ENCODE assay signal across 11 mouse cellular contexts in the genomic region with DNA sequence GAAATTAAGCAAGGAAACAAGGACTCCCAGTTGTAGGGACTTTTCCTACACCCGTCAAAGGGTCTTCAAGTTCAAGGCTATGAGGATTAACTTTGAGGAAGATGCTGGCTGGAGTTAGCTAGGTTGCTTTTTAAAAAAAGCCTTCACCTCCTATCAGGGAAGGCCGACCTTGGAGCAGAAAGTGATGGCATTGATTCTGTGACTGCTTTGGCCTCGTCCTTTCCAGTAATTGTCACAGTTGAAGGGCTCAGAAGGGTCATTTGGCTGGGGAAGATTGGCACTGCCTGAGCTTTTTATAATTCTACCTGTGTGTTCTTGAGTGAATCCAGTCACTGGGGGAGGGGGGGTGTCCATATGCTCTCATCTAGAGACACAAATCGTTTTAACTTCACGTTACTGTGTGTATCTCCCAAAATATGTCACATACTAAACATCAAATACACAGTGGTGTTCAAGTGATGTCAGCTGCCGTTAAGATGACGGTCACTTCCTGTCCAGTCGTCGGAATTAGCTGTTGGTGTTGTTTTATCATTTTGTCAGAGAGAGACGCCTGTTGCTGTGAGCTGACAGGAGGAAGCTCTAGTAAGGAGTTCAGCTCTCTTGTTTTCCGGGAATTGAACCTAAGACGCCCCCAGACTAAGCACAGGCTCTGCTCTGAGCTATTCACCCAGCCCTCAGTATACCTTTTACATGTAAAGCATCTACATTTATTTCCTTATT. TPM values are rescaled to one million over a fixed set of nuclear protein-coding genes. Genes with fewer than 3 reads are reported as not detected.
DNase-seq lines count a peak whose midpoint lies in the region; ATAC-seq lines count a peak whose summit lies in the region.
"Had no signal": no experiment of that assay in that cellular context is flagged by ENCODE, and none has a peak within 500 bp of the region (broad histone marks: within the 10 kb centered on the region; RNA-seq: fewer than 3 reads in every experiment).

No protein-coding gene starts in this region.

- no peak for ATAC-seq in kidney, embryonic 14.5 days (ENCODE audit: low FRiP score, low TSS enrichment)
- ATAC-seq in embryonic facial prominence, embryonic 15.5 days (ENCODE audit: insufficient number of reproducible peaks, low FRiP score, low TSS enrichment, low read depth): no peak
- ATAC-seq in midbrain, embryonic 12.5 days (ENCODE audit: low FRiP score, low read depth): no peak

- DNase-seq in adrenal gland, adult (ENCODE audit: inconsistent age in 2 of 2, low spot score in 1 of 2): peak; percentile 59 to 87
- no peak for DNase-seq in adrenal gland, postnatal 25 days
- DNase-seq in kidney, postnatal 4 days: no peak
- DNase-seq in gastrocnemius, adult 18-20 months (ENCODE audit: low spot score): no peak
- no peak for DNase-seq in thymus, postnatal 25 days
- DNase-seq: embryo, embryonic 11 days; kidney, postnatal 10 days had no signal

- 43% methylated on average over 12 of the region's 12 CpGs for WGBS in kidney, embryonic 14.5 days
- 65% methylated on average over 12 of the region's 12 CpGs for WGBS in embryonic facial prominence, embryonic 15.5 days
- WGBS in midbrain, embryonic 12.5 days: 79% methylated on average over 12 of the region's 12 CpGs

- no peak overlapping the region for H3K4me3 ChIP-seq in kidney, embryonic 14.5 days (ENCODE audit: low read length)
- H3K4me3 ChIP-seq in embryonic facial prominence, embryonic 15.5 days (replicated peaks): no peak overlapping the region
- H3K4me3 ChIP-seq in midbrain, embryonic 12.5 days: no peak overlapping the region

- peaks cover 32% of the 10 kb centered on the region for H3K4me1 ChIP-seq in kidney, embryonic 14.5 days (ENCODE audit: control insufficient read depth, insufficient read depth, low read length)
- peaks cover 52% of the 10 kb centered on the region for H3K4me1 ChIP-seq in embryonic facial prominence, embryonic 15.5 days
- H3K4me1 ChIP-seq in midbrain, embryonic 12.5 days: peaks cover 47% of the 10 kb centered on the region

- H3K27me3 ChIP-seq in kidney, embryonic 14.5 days (ENCODE audit: control insufficient read depth, insufficient read depth, low read length): no peaks in the 10 kb centered on the region
- H3K27me3 ChIP-seq in embryonic facial prominence, embryonic 15.5 days: no peaks in the 10 kb centered on the region
- no peaks in the 10 kb centered on the region for H3K27me3 ChIP-seq in midbrain, embryonic 12.5 days

- no peak overlapping the region for H3K9ac ChIP-seq in kidney, embryonic 14.5 days (ENCODE audit: low read depth, low read length)
- H3K9ac ChIP-seq in embryonic facial prominence, embryonic 15.5 days: no peak overlapping the region
- H3K9ac ChIP-seq in midbrain, embryonic 12.5 days (replicated peaks): peak overlapping the region; percentile 2; the same call in 1 of the 2 replicates

- H3K36me3 ChIP-seq in kidney, embryonic 14.5 days (ENCODE audit: control insufficient read depth, insufficient read depth, low read length): no peaks in the 10 kb centered on the region
- H3K36me3 ChIP-seq in embryonic facial prominence, embryonic 15.5 days: no peaks in the 10 kb centered on the region
- no peaks in the 10 kb centered on the region for H3K36me3 ChIP-seq in midbrain, embryonic 12.5 days

- H3K4me2 ChIP-seq in kidney, embryonic 14.5 days (replicated peaks; ENCODE audit: low read depth, low read length): 0 out of 2 replicates have a peak overlapping the region, but pooled peaks have one; percentile 8
- H3K4me2 ChIP-seq in embryonic facial prominence, embryonic 15.5 days (replicated peaks): 0 out of 2 replicates have a peak overlapping the region, but pooled peaks have one; percentile 47
- H3K4me2 ChIP-seq in midbrain, embryonic 12.5 days (replicated peaks): peak overlapping the region; percentile 51; the same call in 1 of the 2 replicates

- no peak overlapping the region for H3K27ac ChIP-seq in kidney, embryonic 14.5 days (ENCODE audit: low read depth, low read length)
- no peak overlapping the region for H3K27ac ChIP-seq in embryonic facial prominence, embryonic 15.5 days (replicated peaks)
- H3K27ac ChIP-seq in midbrain, embryonic 12.5 days (replicated peaks): no peak overlapping the region

- no peaks in the 10 kb centered on the region for H3K9me3 ChIP-seq in kidney, embryonic 14.5 days (ENCODE audit: control insufficient read depth, low read length)
- no peaks in the 10 kb centered on the region for H3K9me3 ChIP-seq in embryonic facial prominence, embryonic 15.5 days (replicated peaks)
- H3K9me3 ChIP-seq in midbrain, embryonic 12.5 days: no peaks in the 10 kb centered on the region

RNA-seq across cellular contexts. Expression of a gene that starts 1.8 kb away (rescaled TPM):
- total RNA-seq in adrenal gland, postnatal 25 days (2021): 23.1 and 26.1 TPM in 2 replicates
- polyA plus RNA-seq in kidney, embryonic 14.5 days (2014; fragmentation: Nextera tagmentation; extraction: Ambion mirVana): 10.4 and 13.7 TPM in 2 replicates
- polyA plus RNA-seq in embryonic facial prominence, embryonic 15.5 days (2015; fragmentation: Nextera tagmentation; extraction: Ambion mirVana): 9.8 and 10.2 TPM in 2 replicates
- 9.3 and 10.0 TPM in 2 replicates for polyA plus RNA-seq in midbrain, embryonic 12.5 days (2016; fragmentation: Nextera tagmentation; extraction: Ambion mirVana)
- total RNA-seq in gastrocnemius, adult 18-20 months (2021): 1 to 10 TPM; 4.6 to 4.8 TPM

RNA-seq across cellular contexts. Expression of a gene that starts 3.5 kb away (rescaled TPM):
- 2.8 and 3.5 TPM in 2 replicates for total RNA-seq in adrenal gland, postnatal 25 days (2021)
- polyA plus RNA-seq in kidney, embryonic 14.5 days (2014; fragmentation: Nextera tagmentation; extraction: Ambion mirVana): 1.2 and 2.2 TPM in 2 replicates
- 1.6 and 1.7 TPM in 2 replicates for polyA plus RNA-seq in embryonic facial prominence, embryonic 15.5 days (2015; fragmentation: Nextera tagmentation; extraction: Ambion mirVana)
- 1.5 and 1.6 TPM in 2 replicates for polyA plus RNA-seq in midbrain, embryonic 12.5 days (2016; fragmentation: Nextera tagmentation; extraction: Ambion mirVana)
- 1 to 10 TPM; 1.2 TPM for total RNA-seq in gastrocnemius, adult 18-20 months (2021)

RNA-seq across cellular contexts. Expression of a gene that starts 23.7 kb away (rescaled TPM):
- total RNA-seq in adrenal gland, postnatal 25 days (2021): not detected in 2 replicates
- 0.33 TPM in 1 of 2 replicates, not detected in the other for polyA plus RNA-seq in kidney, embryonic 14.5 days (2014; fragmentation: Nextera tagmentation; extraction: Ambion mirVana)
- not detected in 2 replicates for polyA plus RNA-seq in embryonic facial prominence, embryonic 15.5 days (2015; fragmentation: Nextera tagmentation; extraction: Ambion mirVana)
- not detected in 2 replicates for polyA plus RNA-seq in midbrain, embryonic 12.5 days (2016; fragmentation: Nextera tagmentation; extraction: Ambion mirVana)
- not detected for total RNA-seq in gastrocnemius, adult 18-20 months (2021)
- total RNA-seq: monocyte, adult 5-6 weeks had no signal

RNA-seq across cellular contexts. Expression of a gene that starts 26.1 kb away (rescaled TPM):
- total RNA-seq in adrenal gland, postnatal 25 days (2021): 2.5 and 3.6 TPM in 2 replicates
- 1.4 and 1.6 TPM in 2 replicates for polyA plus RNA-seq in kidney, embryonic 14.5 days (2014; fragmentation: Nextera tagmentation; extraction: Ambion mirVana)
- polyA plus RNA-seq in embryonic facial prominence, embryonic 15.5 days (2015; fragmentation: Nextera tagmentation; extraction: Ambion mirVana): 1.4 TPM in 2 replicates
- 0.46 and 0.52 TPM in 2 replicates for polyA plus RNA-seq in midbrain, embryonic 12.5 days (2016; fragmentation: Nextera tagmentation; extraction: Ambion mirVana)
- under 1 TPM; 0.37 to 0.66 TPM for total RNA-seq in gastrocnemius, adult 18-20 months (2021)

RNA-seq across cellular contexts. Expression of a gene that starts 36.1 kb away (rescaled TPM):
- total RNA-seq in adrenal gland, postnatal 25 days (2021): 21.2 and 24.5 TPM in 2 replicates
- polyA plus RNA-seq in kidney, embryonic 14.5 days (2014; fragmentation: Nextera tagmentation; extraction: Ambion mirVana): 10.4 and 18.3 TPM in 2 replicates
- polyA plus RNA-seq in embryonic facial prominence, embryonic 15.5 days (2015; fragmentation: Nextera tagmentation; extraction: Ambion mirVana): 8.0 and 9.4 TPM in 2 replicates
- 20.5 and 22.1 TPM in 2 replicates for polyA plus RNA-seq in midbrain, embryonic 12.5 days (2016; fragmentation: Nextera tagmentation; extraction: Ambion mirVana)
- total RNA-seq in gastrocnemius, adult 18-20 months (2021): 1 to 10 TPM; 4.8 to 4.9 TPM

Comparison
In these comparisons a context has a peak if more than half of its experiments do, and no peak if none do; other contexts are left out.
1. DNase-seq: peak in adrenal gland, adult (2 of 2); none in adrenal gland, postnatal 25 days (single experiment), kidney, postnatal 4 days (0 of 2), gastrocnemius, adult 18-20 months (single experiment) and thymus, postnatal 25 days (single experiment).
2. Peak in every context shown above with its lines, with median percentiles within 50 percentile points of each other: H3K4me2 ChIP-seq.